Mouse (Mus musculus): ENCODE data around the gene Rsph9.

DNA sequence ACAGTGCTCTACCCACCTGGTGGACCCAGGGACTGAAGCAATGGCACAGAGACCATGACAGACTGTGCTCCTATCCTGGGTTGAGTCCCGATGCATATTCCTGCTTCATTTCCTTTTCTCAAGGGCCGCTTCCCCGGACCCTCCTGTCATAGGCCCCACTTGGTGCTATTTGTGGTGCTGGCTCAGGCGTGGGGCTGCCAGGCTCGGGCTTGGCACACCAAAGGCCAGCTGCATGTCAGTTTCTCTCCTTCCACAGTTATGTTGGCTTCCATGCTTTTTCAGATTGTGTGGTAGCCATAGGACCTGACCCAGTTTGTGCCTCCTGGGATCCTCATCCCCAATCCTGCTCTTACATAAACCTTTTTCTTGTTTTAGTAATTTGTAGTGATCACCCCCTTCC is 24.8 kb upstream of the Rsph9 start:
- TF ChIP-seq CTCF (IDR thresholded peaks at IDR 0.05; ENCODE audit: extremely low read depth, insufficient read depth, insufficient read length, insufficient replicate concordance) (no peak), POLR2A (IDR thresholded peaks at IDR 0.05; ENCODE audit: low read depth, low read length) (no peak)
